Mouse (Mus musculus): ENCODE measurements around the gene Mrps18a. TPM values are rescaled to one million over a fixed set of nuclear protein-coding genes. Genes with fewer than 3 reads are reported as not detected.

Gene Mrps18a
- 27.5 TPM for polyA plus RNA-seq (2015; fragmentation: Illumina TruSeq; extraction: RNeasy Lipid Tissue Mini Kit (QIAGEN cat#74804); ENCODE audit: insufficient read depth, low read depth, low replicate concordance)

DNA sequence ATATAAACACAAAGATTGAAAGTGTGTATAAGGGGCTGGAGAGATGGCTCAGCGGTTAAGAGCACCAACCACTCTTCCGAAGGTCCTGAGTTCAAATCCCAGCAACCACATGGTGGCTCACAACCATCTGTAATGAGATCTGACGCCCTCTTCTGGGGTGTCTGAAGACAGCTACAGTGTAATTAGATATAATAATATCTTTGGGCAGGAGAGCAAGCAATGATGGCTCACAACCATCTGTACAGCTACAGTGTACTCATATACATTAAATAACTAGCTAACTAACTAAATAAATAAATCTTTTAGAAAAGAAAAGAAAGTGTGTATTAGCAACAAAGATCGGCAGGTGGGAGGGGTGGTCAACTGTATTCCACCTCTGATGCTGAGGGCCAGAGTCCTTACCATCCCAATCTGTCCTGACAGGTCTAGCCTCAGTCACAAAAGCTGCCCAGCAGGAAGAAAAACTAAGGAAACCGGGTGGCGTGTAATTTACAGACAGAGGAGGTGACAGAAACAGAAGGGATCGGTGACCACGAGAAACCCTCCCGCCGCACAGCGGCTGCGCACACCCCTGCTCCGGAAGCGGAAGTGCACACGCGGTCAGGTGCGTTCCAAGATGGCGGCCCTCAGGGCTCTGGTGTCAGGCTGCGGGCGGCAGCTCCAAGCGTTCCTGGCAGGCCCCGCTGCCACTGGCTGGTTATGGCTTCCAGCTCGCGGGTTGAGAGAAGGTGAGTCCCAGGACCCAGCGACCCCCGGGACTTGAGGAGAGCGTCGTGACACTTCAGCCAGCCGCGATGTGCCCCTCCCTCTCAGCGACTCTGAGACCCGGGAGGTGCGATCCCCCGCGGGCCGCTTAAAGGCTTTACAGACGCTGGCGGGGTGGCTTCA, at the start of gene Mrps18a:
Mrps18a (plus strand) TSS at position 585 of the 888 bp plus-strand sequence.

DNA sequence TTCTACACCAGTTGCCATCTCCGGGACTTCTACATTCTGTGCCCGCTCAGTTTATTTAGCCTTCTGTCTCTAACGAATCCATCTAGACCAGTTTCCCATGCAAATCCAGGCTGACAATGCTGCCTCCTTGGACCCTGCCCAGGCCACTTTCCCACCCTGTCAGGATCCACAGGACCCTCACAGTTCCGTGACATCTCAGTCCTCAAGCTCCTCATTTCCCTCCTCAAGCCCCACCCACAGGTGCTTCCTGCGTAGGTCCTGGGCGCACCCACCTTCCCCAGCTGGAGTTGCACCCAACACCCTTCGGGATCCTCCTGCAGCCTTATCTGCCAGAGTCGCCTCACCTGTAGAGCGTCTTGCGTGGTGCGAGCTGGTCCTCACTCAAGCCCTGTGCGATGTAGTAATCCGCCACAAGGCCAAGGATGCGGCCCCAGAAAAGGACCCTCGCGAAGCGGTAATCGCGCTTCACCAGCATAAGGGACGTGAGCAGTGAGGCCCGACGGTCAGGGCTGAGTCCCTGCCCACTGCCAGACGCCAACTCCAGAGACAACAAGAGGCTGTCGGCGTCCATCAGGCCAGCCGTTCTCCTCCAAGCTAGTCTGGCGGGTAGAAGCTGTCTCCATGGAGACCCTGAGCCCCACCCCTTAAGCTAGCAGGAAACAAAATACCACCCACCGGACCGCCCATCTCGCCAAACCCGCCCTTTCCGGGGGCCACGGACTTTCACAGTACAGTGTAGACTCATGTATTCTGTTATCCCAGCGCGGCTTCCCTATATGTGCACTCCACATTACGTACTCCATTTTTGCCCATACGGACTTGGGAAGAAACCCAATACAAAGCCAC, 33.0 kb downstream of the Mrps18a start, which contains the start of gene Rsph9:
Rsph9 (minus strand) TSS at position 639 of the 846 bp plus-strand sequence.

DNA sequence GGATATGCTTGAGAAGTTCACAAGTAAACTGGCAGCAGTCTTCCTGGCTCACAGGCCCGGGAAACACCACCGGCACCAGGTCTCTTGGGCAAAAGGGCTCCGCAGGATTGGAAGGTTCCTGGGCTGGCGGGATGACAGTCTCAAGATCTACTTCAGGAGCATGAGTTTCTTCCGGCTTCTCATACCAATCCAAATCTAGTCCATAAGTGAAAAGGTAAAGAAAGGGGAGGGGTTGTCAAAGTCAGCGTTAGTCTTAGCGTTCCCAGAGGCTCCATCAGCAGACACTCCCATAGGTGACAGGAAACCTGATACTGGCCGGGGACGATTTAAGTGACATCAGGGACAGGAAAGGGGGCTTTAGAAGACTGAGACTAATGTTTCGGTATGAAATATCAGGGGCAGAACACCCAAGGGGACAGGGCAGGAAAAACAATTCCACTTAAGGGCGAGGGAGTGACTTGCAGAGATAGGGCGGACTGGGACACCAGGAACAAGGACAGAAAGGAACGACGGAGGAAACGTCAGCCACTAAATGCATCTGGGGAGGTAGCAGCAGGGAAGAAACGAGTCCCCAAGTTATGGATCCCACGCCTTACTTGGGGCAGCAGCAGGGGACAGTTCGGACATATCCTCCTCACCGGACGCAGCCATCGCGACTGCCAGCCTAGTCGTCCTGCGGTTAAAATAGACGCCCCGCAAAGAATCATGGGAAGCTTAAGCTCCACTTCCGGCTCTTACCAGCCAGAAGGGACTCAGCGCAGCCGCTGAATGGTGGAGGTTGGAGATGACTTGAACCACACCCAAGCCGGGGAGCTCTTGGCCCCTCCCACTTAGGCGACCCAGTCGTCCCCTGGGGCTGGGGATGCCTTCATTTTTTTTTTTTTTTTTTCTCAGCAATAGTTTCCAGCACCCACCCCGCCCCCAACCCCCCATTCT, 42.3 kb downstream of the Mrps18a start, which contains the start of gene Mad2l1bp:
Mad2l1bp (minus strand) TSS at position 707 of the 936 bp plus-strand sequence.

DNA sequence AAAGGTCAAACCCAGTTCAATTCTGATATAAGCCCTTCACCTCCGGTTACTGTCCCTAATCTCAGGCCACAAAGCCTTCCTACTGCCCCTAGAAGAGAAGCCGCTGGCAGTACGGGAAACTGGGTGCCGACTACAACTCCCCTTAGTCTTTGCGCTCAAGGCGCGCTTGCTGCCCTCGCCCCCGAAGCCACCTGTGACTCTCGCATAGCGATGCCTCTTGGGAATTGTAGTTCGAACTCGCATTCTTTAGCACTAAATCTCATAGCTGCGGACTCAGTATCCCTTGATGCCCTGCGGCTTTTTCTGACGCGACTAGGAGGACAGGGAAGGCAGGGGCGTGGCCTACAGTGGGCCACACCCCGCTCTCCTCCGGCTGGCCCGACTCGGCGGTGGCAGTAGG, 49.9 kb downstream of the Mrps18a start, which contains the start of gene Gtpbp2:
Gtpbp2 (plus strand) TSS at position 347 of the 400 bp plus-strand sequence.

Other genes with a start within 250 kb of the Mrps18a start
- gene Vegfa, start 78.6 kb upstream of the Mrps18a start, polyA plus RNA-seq (2015; fragmentation: Illumina TruSeq; extraction: RNeasy Lipid Tissue Mini Kit (QIAGEN cat#74804); ENCODE audit: insufficient read depth, low read depth, low replicate concordance), result 87.9 TPM
- gene Rsph9, start 33.2 kb downstream of the Mrps18a start, polyA plus RNA-seq (2015; fragmentation: Illumina TruSeq; extraction: RNeasy Lipid Tissue Mini Kit (QIAGEN cat#74804); ENCODE audit: insufficient read depth, low read depth, low replicate concordance), result 4.6 TPM
- 3.8 TPM for gene Mad2l1bp, start 42.6 kb downstream of the Mrps18a start, polyA plus RNA-seq (2015; fragmentation: Illumina TruSeq; extraction: RNeasy Lipid Tissue Mini Kit (QIAGEN cat#74804); ENCODE audit: insufficient read depth, low read depth, low replicate concordance)
- 40.3 TPM for gene Gtpbp2, start 50.0 kb downstream of the Mrps18a start, polyA plus RNA-seq (2015; fragmentation: Illumina TruSeq; extraction: RNeasy Lipid Tissue Mini Kit (QIAGEN cat#74804); ENCODE audit: insufficient read depth, low read depth, low replicate concordance)
- 1.7 TPM for gene Polh, start 91.7 kb downstream of the Mrps18a start, polyA plus RNA-seq (2015; fragmentation: Illumina TruSeq; extraction: RNeasy Lipid Tissue Mini Kit (QIAGEN cat#74804); ENCODE audit: insufficient read depth, low read depth, low replicate concordance)
- 7.0 TPM for gene Xpo5, start 91.8 kb downstream of the Mrps18a start, polyA plus RNA-seq (2015; fragmentation: Illumina TruSeq; extraction: RNeasy Lipid Tissue Mini Kit (QIAGEN cat#74804); ENCODE audit: insufficient read depth, low read depth, low replicate concordance)
- 10.2 TPM for gene Polr1c, start 137.1 kb downstream of the Mrps18a start, polyA plus RNA-seq (2015; fragmentation: Illumina TruSeq; extraction: RNeasy Lipid Tissue Mini Kit (QIAGEN cat#74804); ENCODE audit: insufficient read depth, low read depth, low replicate concordance)
- gene Yipf3, start 137.1 kb downstream of the Mrps18a start, polyA plus RNA-seq (2015; fragmentation: Illumina TruSeq; extraction: RNeasy Lipid Tissue Mini Kit (QIAGEN cat#74804); ENCODE audit: insufficient read depth, low read depth, low replicate concordance), result 50.0 TPM
- gene Lrrc73, start 142.5 kb downstream of the Mrps18a start, polyA plus RNA-seq (2015; fragmentation: Illumina TruSeq; extraction: RNeasy Lipid Tissue Mini Kit (QIAGEN cat#74804); ENCODE audit: insufficient read depth, low read depth, low replicate concordance), result 3.1 TPM
- gene Tjap1, start 172.0 kb downstream of the Mrps18a start, polyA plus RNA-seq (2015; fragmentation: Illumina TruSeq; extraction: RNeasy Lipid Tissue Mini Kit (QIAGEN cat#74804); ENCODE audit: insufficient read depth, low read depth, low replicate concordance), result 8.6 TPM
- gene Dlk2, start 186.4 kb downstream of the Mrps18a start, polyA plus RNA-seq (2015; fragmentation: Illumina TruSeq; extraction: RNeasy Lipid Tissue Mini Kit (QIAGEN cat#74804); ENCODE audit: insufficient read depth, low read depth, low replicate concordance), result not detected
- 6.2 TPM for gene Abcc10, start 217.4 kb downstream of the Mrps18a start, polyA plus RNA-seq (2015; fragmentation: Illumina TruSeq; extraction: RNeasy Lipid Tissue Mini Kit (QIAGEN cat#74804); ENCODE audit: insufficient read depth, low read depth, low replicate concordance)

Data from pancreas, adult 10 weeks (tissue).